In the genomic region with DNA sequence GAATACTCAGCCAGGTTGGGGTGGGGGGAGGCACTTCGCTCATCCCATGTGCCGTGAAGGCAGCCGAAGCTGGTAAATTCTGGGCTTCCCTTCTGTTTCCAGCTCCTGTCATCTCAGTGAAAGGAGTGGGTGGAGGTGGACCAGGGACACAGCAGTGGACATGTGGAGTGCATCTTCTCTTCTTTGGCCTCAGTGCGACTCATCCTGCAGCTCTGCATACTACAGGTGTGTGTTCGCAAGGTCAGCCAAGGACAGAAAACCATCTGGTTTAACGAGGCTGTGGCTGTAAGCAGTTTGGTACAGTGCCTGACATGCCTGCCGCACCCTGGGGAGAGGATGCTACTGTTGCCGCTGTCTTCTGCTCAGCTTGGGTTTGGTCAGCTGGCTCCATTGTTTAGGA, we compare ENCODE assay signal across 10 mouse cellular contexts.
A peak's percentile ranks its signal among the peaks of the same experiment; 100 is the strongest.
DNase-seq lines count a peak whose midpoint lies in the region; ATAC-seq and TF ChIP-seq lines count a peak whose summit lies in the region.
"Had no signal": no experiment of that assay in that cellular context is flagged by ENCODE, and none has a peak within 500 bp of the region (broad histone marks: within the 10 kb centered on the region; RNA-seq: fewer than 3 reads in every experiment).

No protein-coding gene starts in this region.

- H3K4me3 ChIP-seq in forebrain, postnatal 0 days (ENCODE audit: low read depth, low read length), result no peak overlapping the region
- no peak overlapping the region for H3K4me3 ChIP-seq in midbrain, embryonic 15.5 days
- no peak overlapping the region for H3K4me3 ChIP-seq in embryonic facial prominence, embryonic 10.5 days

- WGBS in forebrain, postnatal 0 days, result 56% methylated on average over 8 of the region's 8 CpGs
- 76% methylated on average over 8 of the region's 8 CpGs for WGBS in midbrain, embryonic 15.5 days
- 87% methylated on average over 8 of the region's 8 CpGs for WGBS in embryonic facial prominence, embryonic 10.5 days

- H3K9ac ChIP-seq in forebrain, postnatal 0 days, result peak overlapping the region; percentile 44
- H3K9ac ChIP-seq in midbrain, embryonic 15.5 days, result no peak overlapping the region

- no peaks in the 10 kb centered on the region for H3K27me3 ChIP-seq in forebrain, postnatal 0 days (ENCODE audit: insufficient read depth, low read length)
- H3K27me3 ChIP-seq in midbrain, embryonic 15.5 days (replicated peaks), result no peaks in the 10 kb centered on the region
- no peaks in the 10 kb centered on the region for H3K27me3 ChIP-seq in embryonic facial prominence, embryonic 10.5 days (replicated peaks; ENCODE audit: low read depth, poor library complexity, severe bottlenecking)

- no peaks in the 10 kb centered on the region for H3K36me3 ChIP-seq in forebrain, postnatal 0 days (ENCODE audit: insufficient read depth)
- no peaks in the 10 kb centered on the region for H3K36me3 ChIP-seq in midbrain, embryonic 15.5 days (replicated peaks)
- H3K36me3 ChIP-seq in embryonic facial prominence, embryonic 10.5 days (replicated peaks), result no peaks in the 10 kb centered on the region

- H3K9me3 ChIP-seq in forebrain, postnatal 0 days (ENCODE audit: low read length), result no peaks in the 10 kb centered on the region
- H3K9me3 ChIP-seq in midbrain, embryonic 15.5 days, result no peaks in the 10 kb centered on the region
- H3K9me3 ChIP-seq in embryonic facial prominence, embryonic 10.5 days, result no peaks in the 10 kb centered on the region

- no peak for TF ChIP-seq CTCF in forebrain, postnatal 0 days (IDR thresholded peaks at IDR 0.05; ENCODE audit: low read depth)

- H3K4me2 ChIP-seq in forebrain, postnatal 0 days (ENCODE audit: low read depth), result no peak overlapping the region
- H3K4me2 ChIP-seq in midbrain, embryonic 15.5 days, result peak overlapping the region; percentile 6; the same call in 1 of the 2 replicates

- DNase-seq in cerebellum, adult 11-12 months, result peak; percentile 53
- peak; percentile 62 for DNase-seq in brain, adult 2 months (ENCODE audit: low read depth, low spot score)
- no peak for DNase-seq in forebrain, postnatal 0 days
- DNase-seq in embryonic facial prominence, embryonic 10.5 days (ENCODE audit: low spot score), result no peak
- no peak for DNase-seq in spleen, postnatal 14 days (ENCODE audit: low spot score in 2 of 2)
- no peak for DNase-seq in heart, adult 11 months
- DNase-seq: kidney, postnatal 10 days; thymus, adult 2 months had no signal

- peaks cover 25% of the 10 kb centered on the region for H3K4me1 ChIP-seq in forebrain, postnatal 0 days (ENCODE audit: insufficient read depth)
- peaks cover 41% of the 10 kb centered on the region for H3K4me1 ChIP-seq in midbrain, embryonic 15.5 days
- peaks cover 8% of the 10 kb centered on the region; the same call in 1 of the 2 replicates for H3K4me1 ChIP-seq in embryonic facial prominence, embryonic 10.5 days

- peak overlapping the region; percentile 73 for H3K27ac ChIP-seq in forebrain, postnatal 0 days (ENCODE audit: low read depth, low read length)
- peak overlapping the region; percentile 82 for H3K27ac ChIP-seq in midbrain, embryonic 15.5 days
- no peak overlapping the region for H3K27ac ChIP-seq in embryonic facial prominence, embryonic 10.5 days (replicated peaks)

- no peak for ATAC-seq in cerebellum, adult (ENCODE audit: insufficient number of reproducible peaks, low FRiP score, low TSS enrichment)
- 0 out of 2 replicates have a peak, but pooled peaks have one; percentile 0 for ATAC-seq in forebrain, postnatal 0 days
- ATAC-seq in midbrain, embryonic 15.5 days (replicated peaks), result no peak

Comparison
In these comparisons a context has a peak if more than half of its experiments do, and no peak if none do; other contexts are left out.
1. DNase-seq: peak in cerebellum, adult 11-12 months (single experiment) and brain, adult 2 months (single experiment); none in forebrain, postnatal 0 days (single experiment), embryonic facial prominence, embryonic 10.5 days (single experiment), spleen, postnatal 14 days (0 of 2) and heart, adult 11 months (single experiment).